Mouse (Mus musculus) heart, adult 2 months (tissue): ENCODE results near the gene Sesn1.

ENCODE experiments used
- CTCF ChIP-seq: fragments of 200-600 bp; IDR thresholded peaks from 2 replicates; pipeline ENCODE4 v1.8.1; 2022; ENCODE audit warnings: antibody characterized with exemption, mild to moderate bottlenecking, moderate library complexity
- EP300 ChIP-seq: fragments of 200-500 bp; IDR thresholded peaks from 2 replicates; pipeline ENCODE4 v1.6.1; 2011; ENCODE audit warnings: low read depth, low read length, control low read depth; ENCODE audit not compliant: insufficient read depth

DNA sequence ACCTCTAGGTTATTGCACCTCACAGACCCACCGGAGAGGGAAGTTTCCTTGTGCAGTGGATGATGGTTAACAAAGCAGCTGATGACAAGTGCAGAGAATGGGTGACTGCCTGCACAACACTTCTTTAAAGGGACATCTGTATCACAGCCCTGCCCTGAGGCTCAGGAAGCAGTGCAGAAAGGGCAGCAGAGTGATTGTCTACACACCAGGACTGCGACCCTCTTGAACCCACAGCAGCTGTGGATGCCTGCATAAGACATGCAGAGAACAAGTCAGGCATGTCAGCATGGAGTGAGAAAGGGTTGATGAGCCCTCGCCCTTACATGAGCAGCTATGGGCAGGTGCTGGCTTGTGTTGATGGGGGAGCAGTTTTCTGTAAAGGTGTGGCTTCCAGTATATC, 48.9 kb upstream of the Sesn1 start:
- no peak for TF ChIP-seq CTCF
- TF ChIP-seq EP300 = no peak
